Mouse (Mus musculus): ENCODE data around the gene Lypd6b.

The Lypd6b gene

GRCm38 (mm10) chr2:49771172-49771571 lies 16.3 kb upstream of the Lypd6b start:
- DNase-seq = no peak

- no peak for DNase-seq
These were observed 14.1 kb upstream of the Lypd6b start for GRCm38 (mm10) chr2:49773194-49773931.

GRCm38 (mm10) chr2:49774180-49774579 lies 13.3 kb upstream of the Lypd6b start:
- DNase-seq = no peak

GRCm38 (mm10) chr2:49775187-49775586 lies 12.3 kb upstream of the Lypd6b start:
- DNase-seq = no peak

- no peak for DNase-seq
These were observed 11.8 kb upstream of the Lypd6b start for GRCm38 (mm10) chr2:49775735-49776134.

- DNase-seq = no peak
These were observed 11.1 kb upstream of the Lypd6b start for GRCm38 (mm10) chr2:49776407-49776806.

GRCm38 (mm10) chr2:49788051-49788418 lies 547 bp downstream of the Lypd6b start:
- no peak for DNase-seq

- DNase-seq = no peak
These were observed 1.2 kb downstream of the Lypd6b start for GRCm38 (mm10) chr2:49788643-49789042.

GRCm38 (mm10) chr2:49789078-49789477 lies 1.6 kb downstream of the Lypd6b start:
- DNase-seq = no peak

- no peak for DNase-seq
These were observed 2.0 kb downstream of the Lypd6b start for GRCm38 (mm10) chr2:49789504-49789903.

GRCm38 (mm10) chr2:49797444-49798143 lies 10.1 kb downstream of the Lypd6b start:
- DNase-seq = no peak

- no peak for DNase-seq
These were observed 17.0 kb downstream of the Lypd6b start for GRCm38 (mm10) chr2:49804448-49804847.

GRCm38 (mm10) chr2:49805736-49806371 lies 18.4 kb downstream of the Lypd6b start:
- no peak for DNase-seq

- no peak for DNase-seq
These were observed 22.0 kb downstream of the Lypd6b start for GRCm38 (mm10) chr2:49809496-49809895.

GRCm38 (mm10) chr2:49811420-49811819 lies 23.9 kb downstream of the Lypd6b start:
- no peak for DNase-seq

- no peak for DNase-seq
These were observed 24.4 kb downstream of the Lypd6b start for GRCm38 (mm10) chr2:49811871-49812363.

- DNase-seq = no peak
These were observed 25.7 kb downstream of the Lypd6b start for GRCm38 (mm10) chr2:49813151-49813550.

GRCm38 (mm10) chr2:49814011-49814410 lies 26.5 kb downstream of the Lypd6b start:
- no peak for DNase-seq

GRCm38 (mm10) chr2:49815696-49816320 lies 28.3 kb downstream of the Lypd6b start:
- no peak for DNase-seq

- no peak for DNase-seq
These were observed 29.1 kb downstream of the Lypd6b start for GRCm38 (mm10) chr2:49816549-49816948.

- no peak for DNase-seq
These were observed 29.7 kb downstream of the Lypd6b start for GRCm38 (mm10) chr2:49817151-49817550.

GRCm38 (mm10) chr2:49818126-49818525 lies 30.6 kb downstream of the Lypd6b start:
- no peak for DNase-seq

- DNase-seq = no peak
These were observed 34.8 kb downstream of the Lypd6b start for GRCm38 (mm10) chr2:49822312-49822711.
